Mouse (Mus musculus) spleen, adult 12 weeks (tissue): ENCODE measurements at regions not wholly inside any gene's neighbourhood (a gene's known extent, or its start where the extent isn't known, plus 50 kb on each side); places are given as distances from the start of the nearest gene placed in this dataset.
A peak's percentile ranks its signal among the peaks of the same experiment; 100 is the strongest.

ENCODE experiments used
- DNase-seq: peaks from one replicate; pipeline ENCODE4 v3.0.0; 2022; ENCODE audit warnings: low spot score

GRCm38 (mm10) chr1:128724433-128725091 is 132.5 kb upstream of the Cxcr4 start:
- DNase-seq: no peak

GRCm38 (mm10) chr1:128723843-128724242 is 131.8 kb upstream of the Cxcr4 start:
- DNase-seq: no peak

- no peak for DNase-seq
Measured at GRCm38 (mm10) chr1:128722061-128722471, 130.0 kb upstream of the Cxcr4 start.

DNA sequence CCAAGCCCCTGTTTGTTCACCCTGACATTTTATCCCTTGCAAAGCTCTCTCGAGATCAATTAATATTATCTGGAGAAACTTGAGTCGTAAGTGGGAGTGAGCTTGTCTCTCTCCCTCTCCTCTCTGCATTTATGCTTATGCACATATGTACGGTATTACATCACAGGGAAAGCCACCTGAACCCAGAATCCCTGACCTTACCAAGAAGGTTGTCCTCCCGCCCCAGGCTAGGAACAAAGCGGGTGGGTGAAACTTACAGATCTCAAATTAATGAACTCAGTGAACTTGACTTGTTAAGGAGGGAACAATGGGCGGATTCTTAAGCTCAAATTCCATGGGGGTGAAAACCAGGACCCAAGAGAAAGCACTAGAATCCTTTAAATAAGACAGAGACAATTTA is 122.8 kb upstream of the Cxcr4 start:
- no peak for DNase-seq

DNA sequence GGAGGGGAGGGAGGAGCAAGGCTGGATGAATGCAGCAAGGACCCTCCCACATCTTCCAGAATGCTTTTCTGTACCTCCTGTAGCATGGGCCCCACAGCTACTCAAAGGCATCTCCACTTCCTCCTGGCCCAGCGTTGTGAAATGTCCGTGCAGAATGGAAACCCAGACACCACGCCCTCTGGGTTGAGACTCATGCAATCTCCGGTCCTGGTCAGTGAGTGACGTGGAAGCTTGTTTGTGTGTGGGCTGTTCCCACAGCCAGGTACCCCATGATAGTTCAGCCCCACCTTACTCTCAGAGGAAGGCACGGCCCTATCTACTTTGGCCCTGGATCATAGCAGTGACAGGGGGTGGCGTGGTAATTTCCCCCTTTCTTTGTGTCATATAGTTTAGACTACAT is 120.8 kb upstream of the Cxcr4 start:
- peak; percentile 27 for DNase-seq

DNA sequence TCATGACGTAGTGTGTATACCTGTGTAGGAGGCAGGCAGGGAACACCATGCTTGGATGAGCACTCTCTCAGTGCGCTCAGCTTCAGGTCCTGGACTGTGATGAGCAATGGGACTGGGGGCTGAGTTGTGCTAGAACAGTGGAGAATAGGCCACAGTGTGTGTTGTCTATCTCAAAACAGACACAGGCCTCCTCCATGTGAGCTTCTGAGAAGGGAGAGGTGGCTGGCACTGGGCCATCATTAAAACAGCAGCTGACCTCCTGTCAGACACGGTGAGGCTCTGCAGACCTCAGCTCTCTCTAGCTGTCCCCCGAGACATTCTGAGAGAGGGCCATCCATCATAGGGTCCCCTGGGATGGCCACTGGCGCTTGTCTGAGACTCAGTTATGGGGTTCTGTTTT is 119.0 kb upstream of the Cxcr4 start:
- DNase-seq: no peak

DNA sequence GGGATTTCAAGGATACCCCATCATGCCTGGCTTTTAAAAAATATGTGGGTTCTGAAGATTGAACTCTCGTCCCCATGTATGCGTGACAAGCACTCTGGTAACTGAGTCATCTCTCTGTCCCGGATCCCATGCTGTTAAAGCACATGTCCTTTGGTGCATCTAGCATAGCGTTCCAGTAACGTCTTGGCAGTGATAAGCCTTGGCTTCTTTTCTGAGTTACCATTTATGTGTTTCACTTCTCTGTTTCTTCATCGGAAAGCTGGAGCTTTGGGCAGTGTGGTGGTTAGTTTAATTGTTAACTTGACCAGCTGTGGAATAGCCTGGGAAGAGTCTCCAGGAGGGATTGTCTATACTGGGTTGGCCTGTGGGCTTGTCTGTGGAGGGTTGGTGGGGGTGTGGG is 115.7 kb upstream of the Cxcr4 start:
- no peak for DNase-seq

DNA sequence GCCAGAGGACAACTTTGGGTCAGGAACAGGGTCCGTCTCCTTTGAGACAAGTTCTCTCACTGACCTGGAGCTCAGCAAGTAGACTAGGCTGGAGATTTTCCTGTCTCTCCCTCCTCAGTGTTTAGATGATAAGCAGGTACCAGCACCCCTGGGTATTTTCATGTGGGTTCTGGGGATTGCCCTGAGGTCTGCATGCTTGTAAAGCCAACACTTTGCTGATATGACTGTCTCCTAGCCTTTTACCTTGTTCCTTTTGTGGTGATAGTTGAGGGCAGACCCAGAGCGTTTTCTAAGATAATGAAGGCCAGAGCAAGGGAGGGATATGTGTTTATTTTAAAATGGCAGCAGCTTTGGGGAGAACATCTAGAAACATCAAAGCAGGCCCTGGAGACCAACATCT is 114.1 kb upstream of the Cxcr4 start:
- no peak for DNase-seq

DNA sequence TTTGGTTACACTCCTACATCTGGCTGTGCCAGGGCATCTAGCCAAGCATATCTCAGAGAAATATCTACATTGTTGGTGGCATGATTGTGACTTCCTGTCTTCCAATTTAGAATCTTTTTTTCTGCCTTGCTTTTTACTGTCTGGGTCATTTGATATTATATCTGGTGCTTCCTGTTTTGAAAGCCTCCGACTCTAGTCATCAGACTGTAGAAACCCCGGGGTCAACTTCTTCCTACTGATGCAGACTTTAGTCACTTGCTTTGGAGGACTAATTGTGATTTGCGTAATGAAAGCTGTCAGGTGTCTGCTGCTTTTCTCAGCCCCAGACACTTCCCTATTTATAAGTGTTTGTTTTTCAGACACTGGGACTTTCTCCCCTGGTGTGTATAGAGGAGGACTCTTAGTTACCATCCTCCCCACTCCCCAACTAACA is 113.0 kb upstream of the Cxcr4 start:
- DNase-seq: no peak

- no peak for DNase-seq
Measured at GRCm38 (mm10) chr1:128701326-128701725, 109.2 kb upstream of the Cxcr4 start.

GRCm38 (mm10) chr1:128697962-128698361 is 105.9 kb upstream of the Cxcr4 start:
- DNase-seq: no peak

DNA sequence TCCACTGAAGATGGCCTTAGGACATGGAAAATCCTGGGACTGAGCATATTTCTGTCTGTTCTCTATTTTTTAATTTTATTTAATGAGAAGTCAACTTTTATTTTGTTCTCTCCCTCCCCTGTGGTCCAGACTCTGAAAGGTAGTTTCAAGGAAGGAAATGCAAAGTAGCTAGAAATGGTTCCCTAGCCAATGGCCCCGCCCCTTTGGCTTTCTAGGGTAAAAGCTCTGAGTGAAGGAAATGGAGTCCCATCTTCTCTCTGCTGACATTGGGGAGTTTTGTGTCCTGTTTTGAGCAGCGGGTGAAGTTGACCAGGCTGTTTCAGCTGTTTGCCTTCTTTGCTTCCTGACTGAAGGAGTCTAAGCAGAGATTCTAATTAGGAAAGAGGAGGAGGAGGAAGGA is 103.8 kb upstream of the Cxcr4 start:
- DNase-seq: no peak

DNA sequence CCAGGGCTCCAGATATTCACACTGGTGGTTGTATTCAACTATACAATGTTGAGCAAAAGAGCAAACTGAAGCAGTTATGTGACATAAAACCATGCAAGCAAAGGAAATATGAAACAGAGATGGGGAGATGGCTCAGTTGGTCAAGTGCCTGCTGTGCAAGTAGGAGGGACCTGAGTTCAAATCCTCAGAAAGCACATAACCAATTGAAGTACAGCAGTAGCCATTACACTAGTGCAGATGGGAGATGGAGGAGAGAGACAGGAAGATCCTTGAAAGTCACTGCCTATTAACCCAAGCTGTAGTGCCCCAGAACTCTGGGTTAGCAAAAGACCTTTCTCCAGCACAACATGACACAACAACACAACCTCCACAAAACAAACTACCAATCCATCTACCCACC is 100.7 kb upstream of the Cxcr4 start:
- DNase-seq: no peak

DNA sequence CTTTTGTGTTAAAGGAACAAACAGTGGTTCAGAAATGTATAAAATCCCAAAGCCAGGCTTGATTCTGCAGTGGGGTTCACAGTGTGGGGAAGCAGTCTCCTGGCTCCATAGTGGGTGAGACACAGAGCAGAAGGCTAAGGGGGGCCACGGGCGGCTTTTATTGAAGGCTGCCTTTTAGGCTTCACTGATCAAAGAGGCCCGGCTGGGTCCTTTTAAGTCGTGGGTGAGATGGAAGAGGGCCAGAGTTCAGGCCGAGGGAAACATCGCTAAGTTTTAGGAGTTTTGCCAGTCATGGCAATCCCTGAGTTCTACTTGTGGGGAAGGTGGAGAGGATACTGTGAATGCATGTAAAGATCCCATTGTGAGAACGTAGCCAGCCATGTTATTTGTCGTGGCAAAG is 100.2 kb upstream of the Cxcr4 start:
- DNase-seq: no peak

DNA sequence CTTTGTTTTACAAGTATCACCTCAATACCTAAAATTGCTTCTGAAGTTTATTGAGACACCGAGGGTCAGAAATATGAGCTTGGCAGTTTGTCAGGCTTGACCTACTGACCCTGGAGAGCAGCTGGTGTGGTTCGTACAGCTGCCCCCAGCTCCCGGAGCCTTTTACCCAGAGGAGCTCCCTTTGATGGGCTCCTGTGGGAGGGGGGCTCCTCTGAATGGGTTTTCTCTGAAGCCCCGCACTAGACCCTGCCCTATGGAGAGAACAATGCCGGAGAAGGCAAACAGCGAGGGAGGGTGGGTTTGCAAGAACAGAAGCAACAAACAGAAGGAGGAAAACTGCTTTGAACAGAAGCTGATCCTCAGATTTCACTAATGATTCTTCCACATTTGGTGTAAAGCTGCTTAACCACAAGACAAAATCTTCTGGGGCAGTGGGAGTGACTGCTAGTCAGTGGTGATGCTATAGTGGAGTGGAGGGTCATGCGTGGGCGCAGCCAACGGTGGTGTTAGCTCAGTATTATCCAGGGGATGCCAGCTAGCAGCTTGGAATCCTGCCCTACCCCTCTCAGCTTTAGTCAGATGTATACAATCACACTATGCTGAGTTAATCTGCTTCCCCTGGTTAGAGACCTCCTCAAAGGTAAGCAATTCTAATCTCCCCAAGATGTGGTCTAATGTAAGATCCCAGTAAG is 95.3 kb upstream of the Cxcr4 start:
- DNase-seq: no peak

DNA sequence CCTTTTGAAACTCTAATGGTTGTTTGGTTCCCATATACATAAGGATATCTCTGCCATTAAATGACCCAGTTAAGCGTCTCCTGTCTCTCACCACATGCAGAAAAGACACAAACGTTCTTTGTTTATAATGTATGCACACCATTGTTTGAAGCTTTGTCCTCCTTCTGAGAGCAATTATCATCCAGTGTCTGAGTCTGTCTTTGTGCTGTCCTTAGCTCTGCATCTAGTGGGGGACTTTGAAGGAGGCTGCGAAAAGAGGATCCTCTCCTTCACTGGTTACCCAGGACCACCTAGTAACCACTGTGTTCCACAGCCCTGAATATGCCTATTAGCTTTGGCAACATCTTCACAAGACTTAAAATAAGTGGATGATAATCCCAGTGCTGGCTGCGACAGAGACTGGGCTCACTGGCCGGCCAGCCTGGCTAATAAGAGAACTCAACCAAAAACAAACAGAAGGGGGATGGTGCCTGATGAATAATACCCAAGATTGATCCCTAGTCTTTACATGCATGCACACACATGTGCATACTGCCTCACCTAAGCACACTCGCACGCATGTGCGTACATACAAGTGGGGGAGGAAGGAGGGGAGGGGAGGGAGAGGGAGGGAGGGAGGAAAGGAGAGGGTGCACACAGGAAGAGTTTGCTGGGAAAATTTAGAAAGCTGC is 93.5 kb upstream of the Cxcr4 start:
- DNase-seq: no peak

DNA sequence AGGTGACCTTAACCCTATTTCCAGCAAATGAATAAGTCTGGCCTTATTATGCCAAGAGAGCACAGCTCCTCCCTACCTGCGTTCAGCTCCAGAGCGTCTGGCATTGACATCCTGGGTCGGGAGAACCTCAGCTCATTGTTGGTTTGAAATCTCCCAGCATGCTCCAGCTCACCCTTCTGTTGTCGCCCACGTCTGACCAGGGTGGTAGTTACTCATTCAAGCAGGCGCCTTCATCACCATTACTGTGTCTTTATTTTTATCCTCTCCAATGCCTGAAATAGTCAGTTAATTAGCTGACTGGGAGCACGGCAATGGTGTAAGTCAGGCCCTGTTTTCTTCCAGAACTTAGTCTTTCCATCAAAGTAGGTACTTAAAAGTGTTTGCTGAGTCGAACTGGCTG is 90.8 kb upstream of the Cxcr4 start:
- no peak for DNase-seq

DNA sequence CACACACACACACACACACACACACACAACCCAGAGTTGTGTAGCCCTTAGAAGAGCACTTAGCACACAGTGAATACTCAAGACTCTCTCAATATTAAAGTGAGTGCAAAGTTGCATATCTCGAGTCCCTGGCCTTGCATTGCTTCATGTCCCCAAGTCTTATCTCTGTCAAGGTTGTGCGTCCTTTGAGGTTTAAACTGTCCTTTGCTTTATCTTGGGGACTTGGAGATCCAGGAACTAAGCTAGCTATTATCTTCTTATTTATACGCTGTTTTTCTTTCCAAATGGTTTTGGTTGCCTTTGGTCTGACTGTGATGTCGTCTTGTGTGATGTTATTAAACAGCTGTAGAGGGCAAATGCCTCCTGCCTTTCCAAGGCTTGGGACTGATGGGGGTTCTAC is 89.2 kb upstream of the Cxcr4 start:
- no peak for DNase-seq

DNA sequence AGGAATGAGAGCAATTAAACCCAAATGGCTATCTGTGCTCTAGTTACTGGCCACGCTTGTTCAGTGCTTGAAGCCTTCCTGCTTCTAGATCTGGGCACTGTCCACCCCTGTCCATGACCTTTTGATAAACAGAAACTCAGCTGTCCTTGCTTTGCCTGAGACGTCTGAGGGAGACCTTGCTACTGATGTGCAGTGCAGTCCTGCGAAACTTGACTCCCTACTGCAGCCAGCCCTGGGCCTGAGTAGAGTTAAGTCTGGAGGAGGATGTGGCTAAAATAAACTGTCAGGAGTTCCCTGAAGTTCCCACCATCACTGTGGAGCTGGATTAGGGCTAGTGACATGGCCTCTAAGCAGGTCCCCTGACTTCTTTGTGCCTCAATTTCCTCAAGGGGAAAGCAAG is 88.4 kb upstream of the Cxcr4 start:
- no peak for DNase-seq

GRCm38 (mm10) chr1:128680012-128680411 is 87.9 kb upstream of the Cxcr4 start:
- DNase-seq: no peak

DNA sequence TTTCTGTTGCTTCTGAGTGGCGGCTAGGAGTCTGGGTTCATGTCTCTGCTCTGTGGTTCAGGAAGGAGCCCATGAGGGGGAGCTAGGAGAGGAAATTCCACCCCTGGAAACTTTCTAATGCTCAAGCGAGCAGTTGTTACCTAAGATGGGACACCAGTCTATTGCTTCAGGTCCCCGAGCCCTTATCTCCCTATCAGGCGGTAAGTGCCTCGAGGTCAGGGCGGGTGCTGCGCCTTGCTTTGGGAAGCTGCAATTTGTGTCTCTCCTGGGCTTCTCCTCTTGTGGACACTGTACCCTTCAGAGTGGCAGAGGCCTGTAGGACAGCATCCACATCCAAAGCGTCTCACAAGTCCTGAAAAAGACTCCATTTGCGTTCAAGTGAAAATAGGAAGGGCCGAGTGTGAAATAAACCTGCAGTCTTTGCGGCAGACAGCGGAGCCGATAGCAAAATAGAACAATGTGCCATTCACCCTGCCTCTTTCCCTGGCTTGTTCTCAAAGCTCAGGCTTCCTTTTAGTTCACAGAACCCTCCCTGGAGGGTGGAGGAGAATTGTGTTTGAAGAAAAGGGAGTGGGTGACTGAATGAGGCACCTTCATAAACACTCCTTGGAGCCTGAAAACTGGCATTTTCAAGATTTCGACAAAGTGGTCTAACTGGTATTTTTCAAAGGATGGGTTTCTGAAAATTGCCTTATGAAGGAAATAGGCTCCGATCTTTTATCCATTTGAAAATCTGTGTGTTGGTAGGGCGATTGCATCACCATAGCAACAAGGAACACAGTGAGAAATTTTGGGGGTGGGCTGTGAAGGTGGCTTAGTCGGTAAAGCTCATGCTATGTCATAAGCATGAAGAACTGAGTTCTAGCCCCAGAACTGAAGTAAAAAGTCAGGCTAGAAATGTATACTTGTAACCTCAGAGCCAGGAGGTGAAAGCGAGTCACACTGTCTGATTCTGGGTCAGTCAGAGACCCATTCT is 87.2 kb upstream of the Cxcr4 start:
- no peak for DNase-seq

DNA sequence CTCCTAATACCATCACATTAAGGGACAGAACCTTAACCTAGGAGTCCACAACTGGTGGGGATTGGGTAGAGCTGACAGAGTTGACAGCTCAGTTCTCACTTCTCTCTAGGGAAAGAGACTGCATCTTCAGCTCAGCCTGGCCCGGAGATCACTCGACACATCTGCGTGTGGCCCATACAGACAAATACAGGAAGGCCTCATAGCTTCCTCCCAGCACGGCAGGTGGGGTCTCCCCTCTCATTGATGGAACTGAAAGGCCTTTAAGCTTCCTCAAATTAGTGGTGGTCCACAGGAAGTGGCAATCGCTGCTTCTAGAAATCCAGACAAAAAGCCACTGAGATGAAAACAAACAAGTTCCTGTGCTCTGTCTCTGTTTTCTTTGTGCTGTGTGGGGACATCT is 83.4 kb upstream of the Cxcr4 start:
- DNase-seq: peak; percentile 19
